Mouse (Mus musculus) frontal cortex, postnatal 25 days (tissue): ENCODE measurements around the gene AC124108.1.
A peak's percentile ranks its signal among the peaks of the same experiment; 100 is the strongest.
"Not testable (repeated sequence)": the region's sequence is repeated elsewhere in the genome, so short reads cannot be mapped to it uniquely, and the experiment has no call there.

Experiments
- DNase-seq, 2 experiments: peaks; one replicate each; pipeline ENCODE4 v3.0.0; 2022; ENCODE audit warnings: low spot score in 2 of 2

AC124108.1 gene

GRCm38 (mm10) chr1:132191093-132191785 lies at the start of gene AC124108.1, which contains the start of gene Lemd1:
Gene AC124108.1 (plus strand): TSS chr1:132191457.
Gene Lemd1 (plus strand): TSS chr1:132191431.
- DNase-seq = no peak

- no peak for DNase-seq
Measured at GRCm38 (mm10) chr1:132141753-132142152, 49.5 kb upstream of the AC124108.1 start.

GRCm38 (mm10) chr1:132143079-132143478 lies 48.2 kb upstream of the AC124108.1 start:
- no peak for DNase-seq

- DNase-seq = no peak
Measured at GRCm38 (mm10) chr1:132143730-132144129, 47.5 kb upstream of the AC124108.1 start.

GRCm38 (mm10) chr1:132144223-132144622 lies 47.0 kb upstream of the AC124108.1 start:
- DNase-seq = no peak

- no peak for DNase-seq
Measured at GRCm38 (mm10) chr1:132144837-132145236, 46.4 kb upstream of the AC124108.1 start.

- DNase-seq = no peak
Measured at GRCm38 (mm10) chr1:132145973-132146685, 45.1 kb upstream of the AC124108.1 start.

- no peak for DNase-seq
Measured at GRCm38 (mm10) chr1:132149410-132149809, 41.8 kb upstream of the AC124108.1 start.

- DNase-seq = no peak
Measured at GRCm38 (mm10) chr1:132150171-132150570, 41.1 kb upstream of the AC124108.1 start.

- DNase-seq = no peak
Measured at GRCm38 (mm10) chr1:132150817-132151601, 40.2 kb upstream of the AC124108.1 start.

- no peak for DNase-seq
Measured at GRCm38 (mm10) chr1:132151908-132152307, 39.3 kb upstream of the AC124108.1 start.

GRCm38 (mm10) chr1:132153086-132153690 lies 38.1 kb upstream of the AC124108.1 start:
- no peak for DNase-seq

GRCm38 (mm10) chr1:132153691-132154090 lies 37.6 kb upstream of the AC124108.1 start:
- DNase-seq = no peak

- peak; percentile 56 to 77 for DNase-seq
Measured at GRCm38 (mm10) chr1:132155737-132156136, 35.5 kb upstream of the AC124108.1 start.

GRCm38 (mm10) chr1:132157016-132157781 lies 34.1 kb upstream of the AC124108.1 start:
- peak; percentile 88 to 90 for DNase-seq

- DNase-seq = no peak
Measured at GRCm38 (mm10) chr1:132157808-132158207, 33.4 kb upstream of the AC124108.1 start.

GRCm38 (mm10) chr1:132158741-132159140 lies 32.5 kb upstream of the AC124108.1 start:
- no peak for DNase-seq

GRCm38 (mm10) chr1:132159681-132160080 lies 31.6 kb upstream of the AC124108.1 start:
- no peak for DNase-seq

GRCm38 (mm10) chr1:132161211-132161880 lies 29.9 kb upstream of the AC124108.1 start:
- no peak for DNase-seq

- not testable (repeated sequence) for DNase-seq
Measured at GRCm38 (mm10) chr1:132162618-132163017, 28.6 kb upstream of the AC124108.1 start.
